Mouse (Mus musculus) CD4-positive, CD25-positive, alpha-beta regulatory T cell, adult 9 weeks (primary cell): ENCODE results near the gene Prss33. TPM values are rescaled to one million over a fixed set of nuclear protein-coding genes. Genes with fewer than 3 reads are reported as not detected.

ENCODE experiments used
- polyA plus RNA-seq: library from polyadenylated mRNA; unstranded; fragments of 100-300 nt; shearing (Covaris generic); gene quantifications from one replicate; pipeline ENCODE4 v1.2.1, GENCODE M21; 2017

The Prss33 gene
- 1.2 TPM for polyA plus RNA-seq

GRCm38 (mm10) chr17:23836006-23836575 lies at the start of gene Prss33:
Gene Prss33, minus strand, starts transcription at chr17:23836056.

GRCm38 (mm10) chr17:23880576-23880975 lies 44.7 kb upstream of the Prss33 start, which contains the start of the genes Dcpp1 and Dcpp2:
Gene Dcpp1, plus strand, starts transcription at chr17:23880876.
Gene Dcpp2, plus strand, starts transcription at chr17:23880880.

GRCm38 (mm10) chr17:23867756-23868155 lies 31.9 kb upstream of the Prss33 start, which contains the start of gene Prss21:
Gene Prss21, plus strand, starts transcription at chr17:23868056.

GRCm38 (mm10) chr17:23843812-23844273 lies 8.0 kb upstream of the Prss33 start, which contains the start of the genes Prss32 and Prss41:
Gene Prss32, plus strand, starts transcription at chr17:23843855.
Gene Prss41, minus strand, starts transcription at chr17:23844172.

GRCm38 (mm10) chr17:23829064-23829619 lies 6.7 kb downstream of the Prss33 start, which contains the start of gene Elob:
Gene Elob, minus strand, starts transcription at chr17:23829136.

GRCm38 (mm10) chr17:23790269-23791078 lies 45.4 kb downstream of the Prss33 start, which contains the start of gene Srrm2:
Gene Srrm2, plus strand, starts transcription at chr17:23790532.

GRCm38 (mm10) chr17:23785561-23786471 lies 50.0 kb downstream of the Prss33 start, which contains the start of gene Flywch2:
Gene Flywch2, minus strand, starts transcription at chr17:23786081.

Other genes with a start within 250 kb of the Prss33 start
- not detected for gene Zfp13, start 236.6 kb downstream of the Prss33 start, polyA plus RNA-seq
- gene Zscan10, start 235.2 kb downstream of the Prss33 start, polyA plus RNA-seq = 4.7 TPM
- gene Mmp25, start 190.8 kb downstream of the Prss33 start, polyA plus RNA-seq = 0.40 TPM
- gene Bicdl2, start 175.6 kb downstream of the Prss33 start, polyA plus RNA-seq = not detected
- gene Hcfc1r1, start 162.5 kb downstream of the Prss33 start, polyA plus RNA-seq = 73.0 TPM
- 33.0 TPM for gene Thoc6, start 162.2 kb downstream of the Prss33 start, polyA plus RNA-seq
- 14.9 TPM for gene Tnfrsf12a, start 158.6 kb downstream of the Prss33 start, polyA plus RNA-seq
- gene Cldn6, start 156.8 kb downstream of the Prss33 start, polyA plus RNA-seq = not detected
- not detected for gene Cldn9, start 152.0 kb downstream of the Prss33 start, polyA plus RNA-seq
- gene 1520401A03Rik, start 113.3 kb downstream of the Prss33 start, polyA plus RNA-seq = not detected
- 15.2 TPM for gene Pkmyt1, start 109.7 kb downstream of the Prss33 start, polyA plus RNA-seq
- gene Paqr4, start 95.2 kb downstream of the Prss33 start, polyA plus RNA-seq = 4.5 TPM
- 5.8 TPM for gene Kremen2, start 90.2 kb downstream of the Prss33 start, polyA plus RNA-seq
- 17.1 TPM for gene Flywch1, start 64.5 kb downstream of the Prss33 start, polyA plus RNA-seq
- gene Flywch2, start 50.0 kb downstream of the Prss33 start, polyA plus RNA-seq = 5.2 TPM
- gene Srrm2, start 45.5 kb downstream of the Prss33 start, polyA plus RNA-seq = 338 TPM
- gene Elob, start 6.9 kb downstream of the Prss33 start, polyA plus RNA-seq = 746 TPM
- not detected for gene Prss32, start 7.8 kb upstream of the Prss33 start, polyA plus RNA-seq
- 5.4 TPM for gene Prss41, start 8.1 kb upstream of the Prss33 start, polyA plus RNA-seq
- gene Prss21, start 32.0 kb upstream of the Prss33 start, polyA plus RNA-seq = not detected
- gene Dcpp1, start 44.8 kb upstream of the Prss33 start, polyA plus RNA-seq = not detected
- not detected for gene Dcpp2, start 44.8 kb upstream of the Prss33 start, polyA plus RNA-seq
- not detected for gene Dcpp3, start 81.4 kb upstream of the Prss33 start, polyA plus RNA-seq
- gene Sbp, start 105.6 kb upstream of the Prss33 start, polyA plus RNA-seq = not detected
- gene Sbpl, start 119.2 kb upstream of the Prss33 start, polyA plus RNA-seq = not detected
- 0.25 TPM for gene Prss30, start 144.5 kb upstream of the Prss33 start, polyA plus RNA-seq
- not detected for gene Prss22, start 162.0 kb upstream of the Prss33 start, polyA plus RNA-seq
- gene Prss27, start 202.1 kb upstream of the Prss33 start, polyA plus RNA-seq = 0.58 TPM
- gene Kctd5, start 237.4 kb upstream of the Prss33 start, polyA plus RNA-seq = 6.9 TPM